Mouse (Mus musculus): ENCODE measurements at regions not wholly inside any gene's neighbourhood (a gene's known extent, or its start where the extent isn't known, plus 50 kb on each side); places are given as distances from the start of the nearest gene placed in this dataset.

DNA sequence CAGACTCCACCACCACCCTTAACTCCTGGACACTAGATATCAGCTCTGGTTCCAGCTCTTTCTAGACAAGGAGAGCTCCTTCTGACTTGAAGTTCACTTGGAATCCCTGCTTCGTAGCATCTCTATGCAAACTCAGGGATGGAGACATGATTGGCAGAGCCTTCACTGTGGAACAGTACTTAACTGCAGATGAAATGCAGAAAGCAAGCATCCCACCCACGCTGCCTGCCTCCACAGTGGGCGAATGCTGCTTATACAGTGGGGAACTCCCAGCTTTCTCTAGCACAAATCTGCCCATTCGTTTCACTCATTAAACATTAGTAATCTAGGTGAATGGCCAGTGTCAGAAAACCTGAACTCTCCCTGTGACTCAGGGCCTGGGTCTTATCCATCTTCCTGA is 92.0 kb upstream of the Coch start:
- DNase-seq (ENCODE audit: low spot score in 2 of 2) = peak; percentile 25 to 58

DNA sequence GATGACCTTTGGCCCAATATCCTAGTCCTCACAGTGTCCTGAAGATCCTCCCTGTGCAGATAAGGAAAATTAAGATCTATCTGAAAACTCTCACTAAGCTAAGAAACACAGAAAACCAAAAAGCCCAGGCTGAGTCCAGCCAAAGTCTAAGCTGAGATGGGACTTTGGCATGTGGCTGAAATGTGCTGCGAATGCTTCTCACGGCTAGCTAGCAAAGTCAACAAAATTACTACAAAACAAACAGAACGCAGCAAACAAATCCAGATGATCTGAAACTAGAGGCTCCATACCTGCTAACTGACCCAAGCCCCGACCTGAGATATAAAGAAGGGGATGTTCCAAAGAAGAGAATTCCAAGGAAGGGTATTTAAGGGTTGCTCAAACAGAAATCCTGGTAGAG is 90.4 kb upstream of the Coch start:
- DNase-seq (ENCODE audit: low spot score in 2 of 2) = no peak

DNA sequence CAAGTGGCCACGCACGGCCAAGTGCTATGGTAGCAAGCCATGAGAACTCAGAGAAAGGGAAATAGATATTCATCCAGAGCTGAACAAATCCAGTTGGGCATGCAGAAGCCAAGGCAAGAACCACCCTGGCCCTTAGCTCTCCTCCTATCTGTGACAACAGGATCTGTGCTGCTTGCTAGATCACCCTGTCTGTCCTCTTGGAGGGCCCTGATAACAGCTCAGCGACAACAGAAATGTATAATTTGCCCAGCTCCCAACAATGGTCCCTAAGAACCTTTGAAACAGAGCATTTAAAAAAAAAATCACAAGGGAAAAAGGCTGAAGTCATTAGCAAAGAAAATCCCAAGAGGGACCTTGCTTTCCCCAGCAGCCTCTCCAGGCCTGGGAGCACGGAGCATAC is 89.4 kb upstream of the Coch start:
- no peak for DNase-seq (ENCODE audit: low spot score in 2 of 2)

DNA sequence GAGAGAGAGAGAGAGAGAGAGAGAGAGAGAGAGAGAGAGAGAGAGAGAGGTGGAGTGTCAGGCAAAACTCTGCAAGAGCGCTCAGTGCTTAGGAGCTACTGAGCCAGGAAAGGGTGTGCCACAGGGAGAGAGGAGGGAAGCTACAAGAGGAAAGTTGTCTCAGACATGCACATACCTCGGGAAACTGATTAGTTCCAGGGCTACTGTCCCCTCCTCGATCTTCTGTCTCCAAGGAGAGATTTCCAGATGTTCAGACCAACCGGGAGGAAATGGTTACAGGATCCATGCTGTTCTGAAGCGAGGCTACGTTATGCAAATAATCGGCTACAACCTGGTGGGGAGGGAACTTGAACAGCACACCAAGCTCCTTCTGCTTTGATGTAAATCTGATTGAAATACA is 88.6 kb upstream of the Coch start:
- no peak for DNase-seq (ENCODE audit: low spot score in 2 of 2)

- DNase-seq (ENCODE audit: low spot score in 2 of 2) = no peak
Measured at GRCm38 (mm10) chr12:51510010-51510409, 83.1 kb upstream of the Coch start.

DNA sequence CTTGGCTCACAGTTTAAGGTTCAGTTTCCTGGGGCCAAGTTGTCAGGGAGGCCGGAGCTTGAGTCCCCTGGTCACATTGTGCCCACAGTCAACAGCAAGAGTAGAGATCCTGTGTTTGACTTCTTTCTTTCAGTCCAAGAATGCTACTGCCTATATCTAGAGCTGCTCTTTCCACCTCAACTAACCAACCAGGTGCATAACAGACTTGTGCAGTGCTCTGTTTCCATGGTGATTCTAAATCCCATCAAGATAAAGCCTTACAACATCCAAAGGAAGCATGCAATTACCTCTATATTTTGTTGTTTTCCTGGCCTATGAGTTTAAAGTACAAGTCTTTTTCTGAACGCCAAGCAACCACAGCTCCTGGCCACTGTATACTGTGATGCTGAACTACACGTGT is 76.4 kb upstream of the Coch start:
- DNase-seq (ENCODE audit: low spot score in 2 of 2) = no peak

GRCm38 (mm10) chr12:51521610-51522120 is 71.5 kb upstream of the Coch start:
- DNase-seq (ENCODE audit: low spot score in 2 of 2) = no peak

DNA sequence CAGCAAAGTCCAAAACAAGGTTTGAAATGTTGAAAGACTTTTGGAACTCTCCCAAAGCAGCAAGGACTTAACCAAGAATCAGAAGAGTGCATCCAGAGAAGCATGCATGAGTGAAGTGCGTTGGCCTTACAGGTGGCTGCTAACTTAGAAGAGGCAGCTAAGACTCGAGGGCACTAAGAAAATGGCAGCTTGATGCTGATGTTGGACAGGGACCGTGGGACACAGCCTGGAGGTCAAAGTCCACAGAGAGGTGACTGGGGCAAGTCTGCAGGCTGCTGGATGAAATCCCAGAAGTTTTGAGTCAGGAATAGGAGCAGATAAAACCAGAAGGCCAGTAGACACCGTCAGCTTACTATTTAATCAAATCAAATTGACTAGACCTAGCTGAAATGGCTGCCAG is 69.3 kb upstream of the Coch start:
- DNase-seq (ENCODE audit: low spot score in 2 of 2) = no peak

DNA sequence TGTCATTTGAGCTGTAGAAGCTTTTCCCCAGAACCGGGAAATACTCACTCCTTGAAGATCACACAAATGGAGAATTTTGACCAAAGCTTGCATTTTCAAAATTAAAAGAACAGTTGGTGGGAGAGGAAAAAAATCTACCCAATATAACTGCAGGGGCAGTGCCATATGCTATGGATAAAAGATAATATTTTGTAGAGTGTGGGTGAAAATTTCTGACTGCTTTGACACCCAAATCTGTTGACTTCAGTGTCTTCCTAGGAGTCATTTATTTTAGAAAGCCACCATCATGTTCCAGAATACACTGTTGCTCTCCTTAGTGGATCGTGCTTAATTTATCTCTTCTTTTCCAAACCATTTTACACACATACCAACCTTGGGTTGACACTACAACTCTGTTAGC is 65.3 kb upstream of the Coch start:
- DNase-seq (ENCODE audit: low spot score in 2 of 2) = peak in 1 of 2 experiments; percentile 27

GRCm38 (mm10) chr12:51534606-51535005 is 58.5 kb upstream of the Coch start:
- no peak for DNase-seq (ENCODE audit: low spot score in 2 of 2)

DNA sequence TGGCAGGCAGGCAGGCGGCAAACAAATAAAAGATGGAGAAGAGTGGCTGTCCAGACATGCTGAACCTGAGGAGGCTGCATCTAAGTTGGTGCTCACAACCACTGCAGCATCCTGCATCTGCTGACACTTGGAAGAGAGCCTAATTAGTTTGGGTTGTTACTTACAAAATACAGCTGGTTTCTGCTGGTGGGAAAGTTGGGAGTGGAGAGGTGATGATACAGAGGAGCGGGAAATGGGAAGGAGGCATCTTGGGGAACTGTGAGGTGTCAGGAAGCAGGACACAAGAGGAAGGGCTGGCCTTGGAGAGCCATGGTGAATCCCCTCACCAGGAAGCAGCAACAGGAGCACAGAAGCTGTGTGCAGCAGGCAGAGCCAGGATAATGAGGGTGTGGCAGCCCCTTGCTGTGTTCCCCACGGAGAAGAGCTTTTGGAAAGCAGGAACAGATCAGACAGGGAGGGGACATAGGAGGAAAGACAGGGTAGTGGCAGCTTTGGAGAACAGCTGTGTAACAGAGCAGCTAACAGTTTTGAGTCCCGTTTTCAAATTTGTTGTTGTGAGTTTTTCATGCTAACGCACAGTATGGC is 58.0 kb upstream of the Coch start:
- DNase-seq (ENCODE audit: low spot score in 2 of 2) = no peak
